Mouse (Mus musculus) forelimb bud, embryonic 11.5 days (tissue): ENCODE measurements around the gene D13Ertd608e.
"Not testable (repeated sequence)": the region's sequence is repeated elsewhere in the genome, so short reads cannot be mapped to it uniquely, and the experiment has no call there.

Source experiments
- DNase-seq: peaks from one replicate; pipeline ENCODE4 v3.0.0-alpha.2; 2012; ENCODE audit warnings: low read depth, low spot score

The D13Ertd608e gene

DNA sequence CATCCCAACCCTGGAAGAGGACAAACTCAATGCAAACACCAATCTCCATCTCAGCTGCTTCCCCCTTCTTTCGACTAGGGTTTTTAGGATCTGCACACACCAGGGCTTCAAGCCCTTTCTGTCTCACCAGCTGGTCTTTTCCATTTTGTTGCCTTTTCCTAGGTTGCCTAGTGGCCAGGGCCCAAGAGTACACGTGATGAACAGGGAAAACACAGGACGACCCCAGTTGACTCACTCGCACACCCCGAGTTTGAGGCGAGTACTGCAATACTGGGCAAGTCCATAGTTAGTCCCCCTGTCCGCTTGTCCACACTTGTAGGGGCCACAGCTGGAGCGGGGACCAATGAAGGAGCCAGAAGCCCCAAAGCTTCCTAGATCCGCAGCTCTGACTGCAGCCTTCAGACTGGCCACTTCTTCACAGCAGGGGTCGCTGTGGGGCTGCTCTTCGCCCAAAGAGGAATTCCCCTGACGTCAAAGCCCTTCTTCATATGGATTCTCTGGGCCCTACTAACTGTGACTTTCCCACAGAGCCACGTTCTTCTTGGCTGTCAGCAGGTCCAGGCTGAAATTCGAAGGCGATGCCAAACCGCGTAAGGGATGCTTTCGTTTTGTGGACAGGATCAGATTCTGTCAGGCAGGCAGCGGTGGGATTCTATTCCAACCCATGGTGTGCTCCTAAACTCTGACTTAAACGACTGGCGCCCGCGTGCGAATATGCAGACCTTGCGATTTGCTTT lies at the start of gene D13Ertd608e:
D13Ertd608e (plus strand) TSS at position 687 of the 737 bp plus-strand sequence.
- not testable (repeated sequence) for DNase-seq

DNA sequence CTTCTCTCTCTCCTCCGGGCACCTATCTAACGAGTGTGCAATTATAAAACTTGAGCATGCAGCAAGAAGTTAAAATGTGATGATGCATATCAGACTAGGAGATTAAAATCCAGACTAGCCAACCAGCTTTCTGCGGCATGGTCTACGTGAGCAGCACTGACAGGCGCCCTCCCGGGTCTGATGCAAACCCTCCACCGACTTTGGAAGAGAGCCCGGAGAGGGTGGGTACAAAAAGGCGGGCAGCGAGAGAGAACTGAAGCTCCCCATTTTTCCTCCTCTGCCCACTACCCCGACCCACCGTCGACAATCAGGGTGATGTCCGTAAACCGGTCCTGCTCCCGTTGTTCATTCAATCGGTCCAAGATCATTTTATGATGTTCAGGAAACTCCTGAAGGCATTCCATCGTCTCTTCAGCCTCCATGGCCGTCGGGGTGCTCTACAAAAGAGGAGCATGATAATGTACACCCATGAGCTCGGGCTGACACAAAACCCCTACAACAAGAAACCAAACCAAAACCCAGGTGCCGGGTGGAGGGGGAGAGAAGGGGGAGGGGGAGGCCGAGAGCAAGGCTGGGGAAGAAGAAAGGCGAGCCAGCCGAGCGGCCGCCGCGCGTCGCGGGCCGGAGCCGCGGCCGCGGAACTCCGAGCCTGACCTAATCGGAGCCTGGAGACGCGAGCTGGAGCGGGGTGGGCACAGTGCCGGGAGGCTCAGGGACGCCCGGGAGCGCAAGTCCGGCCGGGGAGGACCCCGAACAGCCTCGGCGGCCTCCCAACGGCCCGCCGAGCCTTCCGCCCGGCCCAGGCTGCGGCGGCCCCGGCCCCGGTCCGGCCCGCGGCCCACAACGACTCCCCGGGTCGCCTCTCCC lies 45.7 kb upstream of the D13Ertd608e start:
- peak; percentile 38 for DNase-seq

DNA sequence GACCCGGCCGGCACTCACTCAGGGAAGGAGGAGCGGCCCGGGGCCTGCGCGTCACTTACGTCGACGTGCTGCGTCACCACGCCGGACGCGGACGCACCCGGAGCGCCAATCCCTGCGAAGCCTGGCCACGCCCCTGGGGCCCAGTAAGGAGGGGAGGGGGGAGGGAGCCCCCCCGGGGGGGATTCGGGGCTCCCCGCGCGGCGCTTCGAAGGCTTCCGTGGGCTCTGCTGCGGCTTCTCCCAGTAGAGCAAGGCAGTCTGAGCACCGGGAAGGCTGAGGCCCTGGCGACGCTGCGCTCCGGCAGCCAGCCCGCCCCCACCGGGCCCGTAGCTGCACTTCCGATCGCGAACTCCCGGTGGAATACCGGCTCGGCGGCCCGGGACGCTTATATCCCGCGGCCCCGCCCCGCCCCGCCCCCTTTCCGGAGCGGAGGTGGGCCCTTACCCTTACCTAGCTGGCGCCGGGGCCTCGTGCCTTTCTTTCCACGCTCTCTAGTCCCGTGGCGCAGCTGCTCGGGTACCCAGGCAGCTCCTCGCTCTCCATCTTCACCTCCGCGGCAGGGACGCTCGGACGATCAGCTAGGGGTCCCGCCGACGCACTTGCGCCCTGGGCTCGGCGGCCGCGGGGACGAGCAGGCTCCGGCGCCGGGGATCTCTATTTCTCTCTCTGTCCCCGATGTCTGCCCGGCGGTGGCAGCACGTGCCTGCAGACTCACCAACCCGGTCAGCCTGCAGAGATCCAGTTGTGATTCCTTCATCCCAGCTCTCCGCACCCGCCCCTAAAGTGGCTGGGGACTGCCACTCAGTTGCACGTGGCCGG lies 44.8 kb upstream of the D13Ertd608e start, which contains the start of gene Zfp131:
Zfp131 (minus strand) TSS at position 129 of the 819 bp plus-strand sequence.
- DNase-seq, result peak; percentile 96

DNA sequence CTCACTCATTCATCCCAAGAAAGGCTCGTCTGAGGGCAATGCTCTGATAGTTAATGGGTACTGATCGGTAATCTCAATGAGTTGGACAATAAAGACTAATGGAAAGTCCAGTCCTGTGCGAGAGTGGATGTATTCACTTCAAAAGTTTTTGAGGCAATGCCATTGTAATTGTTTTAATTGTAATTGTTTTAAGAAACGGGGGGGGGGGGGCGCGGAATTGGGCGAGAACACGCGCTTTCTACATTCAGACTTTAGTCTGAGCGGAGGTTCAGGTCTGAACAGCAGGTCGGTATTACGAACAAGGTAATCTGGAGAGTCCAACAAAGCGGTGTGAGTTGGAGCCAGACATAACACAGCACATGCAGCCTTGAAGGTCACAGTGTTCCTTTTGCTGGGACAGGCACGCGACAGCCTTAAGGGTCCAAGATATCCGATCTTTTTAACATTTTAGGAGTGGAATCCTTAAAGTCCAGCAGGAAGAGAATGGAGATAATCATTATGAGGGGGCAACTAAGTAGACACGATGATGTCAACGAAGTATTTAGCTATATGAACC lies 44.1 kb upstream of the D13Ertd608e start:
- peak; percentile 11 for DNase-seq

DNA sequence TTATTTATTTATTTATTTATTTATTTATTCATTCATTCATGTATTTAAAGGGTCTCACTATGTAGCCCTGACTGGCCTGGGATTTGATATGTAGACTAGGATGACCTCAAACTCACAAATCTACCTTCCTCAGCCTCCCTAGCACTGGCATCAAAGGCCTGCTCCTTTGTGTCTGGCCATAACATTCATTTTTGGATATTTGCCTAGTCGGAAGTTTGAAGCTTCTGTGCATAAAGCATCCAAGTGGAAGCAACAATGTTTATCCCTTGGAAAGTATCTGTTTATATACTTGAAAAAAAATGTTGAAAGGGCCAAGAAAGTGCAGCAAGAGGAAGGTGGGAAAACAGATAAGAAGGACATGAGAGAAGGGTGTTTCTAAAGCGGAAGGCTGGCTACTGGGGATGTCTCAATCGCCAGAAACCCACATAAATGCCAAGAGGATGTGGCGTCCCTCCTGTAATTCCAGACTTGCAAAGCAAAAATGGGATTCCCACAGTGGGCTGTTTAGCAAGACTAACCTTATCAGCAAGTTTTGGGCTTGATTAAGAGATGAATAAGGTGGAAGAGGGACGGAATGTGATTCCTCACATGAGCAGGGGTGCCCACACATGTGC lies 42.9 kb upstream of the D13Ertd608e start:
- DNase-seq, result no peak

DNA sequence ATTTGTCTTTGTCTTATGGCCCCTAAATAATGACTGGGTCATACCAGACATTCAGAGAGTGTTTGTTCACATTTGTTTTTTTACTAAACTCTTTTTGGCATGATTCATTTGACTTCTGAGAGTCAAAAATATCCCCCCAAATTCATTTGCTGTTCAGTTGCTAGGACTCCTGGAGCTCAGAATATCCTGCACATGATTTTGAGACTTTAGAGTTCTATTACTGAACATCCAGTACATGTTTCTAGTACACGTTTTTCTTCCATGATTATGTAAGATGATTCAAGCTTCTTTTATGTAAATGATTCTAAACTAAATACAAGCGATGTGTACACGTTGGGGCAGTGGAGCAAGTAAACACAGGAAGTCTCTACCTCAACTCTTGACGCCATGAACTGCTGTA lies 38.1 kb upstream of the D13Ertd608e start:
- no peak for DNase-seq

- no peak for DNase-seq
Observed at GRCm38 (mm10) chr13:119808937-119809336, 26.9 kb upstream of the D13Ertd608e start.

- DNase-seq, result no peak
Observed at GRCm38 (mm10) chr13:119810031-119810430, 25.8 kb upstream of the D13Ertd608e start.

GRCm38 (mm10) chr13:119816798-119817197 lies 19.0 kb upstream of the D13Ertd608e start:
- DNase-seq, result no peak

GRCm38 (mm10) chr13:119817579-119818206 lies 18.1 kb upstream of the D13Ertd608e start:
- DNase-seq, result no peak

GRCm38 (mm10) chr13:119830116-119830515 lies 5.7 kb upstream of the D13Ertd608e start, which contains the start of gene AF067063:
TSS of gene AF067063 (minus strand) at chr13:119830216.
- DNase-seq, result not testable (repeated sequence)

- DNase-seq, result not testable (repeated sequence)
Observed at GRCm38 (mm10) chr13:119836324-119836811, 562 bp downstream of the D13Ertd608e start.

- not testable (repeated sequence) for DNase-seq
Observed at GRCm38 (mm10) chr13:119837719-119838337, 2.0 kb downstream of the D13Ertd608e start.

- not testable (repeated sequence) for DNase-seq
Observed at GRCm38 (mm10) chr13:119839982-119840381, 4.2 kb downstream of the D13Ertd608e start.

- DNase-seq, result not testable (repeated sequence)
Observed at GRCm38 (mm10) chr13:119862399-119862798, 26.6 kb downstream of the D13Ertd608e start.

DNA sequence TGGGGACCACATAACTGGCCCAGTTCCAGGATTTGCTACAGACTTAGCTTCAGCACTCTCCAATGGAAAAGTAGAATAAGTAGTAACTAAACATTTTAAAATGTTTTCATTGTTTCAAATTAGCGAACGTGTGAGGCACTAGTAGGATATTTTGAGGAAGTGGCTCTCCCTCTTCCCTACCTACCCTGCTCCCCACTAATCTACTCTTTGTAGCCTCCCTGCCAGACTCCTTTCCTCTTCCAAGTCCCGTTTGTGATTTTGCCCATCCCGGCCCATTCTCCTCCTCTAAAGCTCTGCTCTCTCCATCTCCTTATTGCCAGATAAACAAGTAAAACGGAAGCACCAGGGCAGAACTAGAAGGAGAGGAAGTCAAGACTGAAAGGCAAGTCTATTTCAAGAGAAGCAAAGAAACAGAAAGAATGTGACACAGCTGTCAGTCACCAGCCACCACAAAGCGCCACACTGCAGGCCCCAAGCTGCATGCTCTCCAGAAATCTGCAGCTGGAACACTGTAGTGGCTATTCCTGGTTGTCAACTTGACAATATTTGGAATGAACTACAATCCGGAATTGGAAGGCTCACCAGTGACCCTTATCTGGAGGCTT lies 28.7 kb downstream of the D13Ertd608e start:
- DNase-seq, result not testable (repeated sequence)

DNA sequence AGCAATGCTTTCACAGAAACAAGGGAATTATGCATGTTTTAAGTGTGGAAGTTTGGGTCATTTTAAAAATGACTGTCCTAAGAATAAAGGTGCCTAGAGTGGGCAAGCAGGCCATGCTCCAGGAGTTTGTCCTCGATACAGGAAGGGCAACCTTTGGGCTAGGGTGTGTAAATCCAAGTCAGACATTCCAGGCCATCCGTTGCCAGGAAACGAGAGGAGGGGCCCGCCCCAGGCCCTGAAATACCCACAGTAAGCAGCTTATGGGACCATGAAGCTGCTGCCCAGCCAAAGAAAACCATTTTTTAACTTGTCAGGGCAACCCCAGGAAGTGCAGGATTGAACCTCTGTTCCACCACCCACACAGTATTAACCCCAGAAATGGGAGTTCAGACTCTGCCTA lies 51.1 kb downstream of the D13Ertd608e start:
- DNase-seq, result not testable (repeated sequence)

DNA sequence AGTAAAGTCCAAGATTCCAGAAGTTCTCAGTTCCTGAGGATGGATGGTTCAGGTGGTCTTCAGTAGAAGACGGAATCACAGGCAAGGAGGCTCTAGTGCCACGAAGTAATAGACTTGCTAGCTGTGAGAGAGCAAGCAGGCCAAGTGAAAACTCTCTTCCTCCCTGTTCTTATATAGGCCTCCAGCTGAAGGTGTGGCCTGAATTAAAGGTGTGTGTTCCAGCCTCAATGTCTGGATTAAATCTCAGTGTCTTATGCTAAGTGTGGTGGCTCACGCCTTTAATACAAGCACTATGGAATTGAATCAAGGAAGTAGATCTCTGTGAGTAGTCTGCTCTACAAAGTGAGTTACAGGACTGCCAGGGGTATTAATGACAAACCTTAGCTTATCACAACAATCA lies 58.9 kb downstream of the D13Ertd608e start, which contains the start of gene Tcstv1:
Tcstv1 (minus strand) TSS at position 101 of the 400 bp plus-strand sequence.
- DNase-seq, result not testable (repeated sequence)
